Comparison of ENCODE assay signal across 8 mouse cellular contexts in the genomic region with DNA sequence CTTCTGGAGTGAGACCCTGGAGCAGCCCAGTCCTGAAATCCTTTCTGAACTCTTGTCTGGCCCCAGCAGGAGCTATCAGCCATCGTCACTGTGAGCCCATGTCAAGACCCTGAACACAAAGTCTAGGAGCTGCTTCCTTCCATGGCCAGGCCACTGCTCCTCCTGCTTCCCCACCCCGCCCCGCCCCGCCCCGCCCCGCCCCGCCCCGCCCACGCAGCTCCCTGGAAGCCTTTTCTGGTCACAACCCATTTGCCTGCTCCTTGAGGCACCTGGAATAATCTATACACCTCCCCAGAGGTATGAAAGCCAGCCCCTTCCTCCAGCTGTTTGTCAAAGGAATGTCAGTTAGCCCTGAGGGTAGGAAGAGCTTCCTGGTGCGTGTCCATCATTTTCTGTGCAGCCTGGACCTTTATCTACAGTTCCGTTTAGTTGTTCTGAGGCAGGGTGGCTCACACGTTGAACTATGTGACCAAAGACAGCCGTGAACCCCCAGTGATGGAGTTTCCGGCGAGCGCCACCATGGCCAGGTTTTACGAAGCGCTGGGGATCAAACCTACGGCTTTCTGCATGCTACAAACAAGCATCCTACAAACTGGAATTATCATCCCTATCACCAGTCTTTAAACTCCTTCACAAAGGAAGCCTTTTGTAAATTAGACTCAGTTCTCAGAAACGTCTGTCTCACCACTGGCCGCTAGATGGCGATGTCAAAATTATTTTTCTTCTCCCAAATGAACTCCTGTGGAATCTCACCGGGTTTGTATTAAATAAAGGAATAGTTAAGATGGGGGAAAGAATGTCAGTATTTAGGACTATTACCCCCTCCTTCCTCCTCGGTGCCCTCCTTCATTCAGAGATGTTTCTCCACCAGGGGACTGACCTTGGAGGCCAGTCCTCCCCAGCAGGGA. TPM values are rescaled to one million over a fixed set of nuclear protein-coding genes. Genes with fewer than 3 reads are reported as not detected.
DNase-seq lines count a peak whose midpoint lies in the region; ATAC-seq and TF ChIP-seq lines count a peak whose summit lies in the region.
"Not testable (repeated sequence)": the region's sequence is repeated elsewhere in the genome, so short reads cannot be mapped to it uniquely, and the experiment has no call there.

No protein-coding gene starts in this region.

- H3K4me1 ChIP-seq in hindbrain, embryonic 15.5 days (replicated peaks); liver, embryonic 16.5 days (ENCODE audit: control insufficient read depth, low read depth, low read length); midbrain, embryonic 15.5 days; stomach, embryonic 15.5 days: not testable (repeated sequence)

- not testable (repeated sequence) for H3K27ac ChIP-seq in hindbrain, embryonic 15.5 days (replicated peaks); layer of hippocampus, adult 2 months; liver, embryonic 16.5 days (ENCODE audit: low read length); midbrain, embryonic 15.5 days; stomach, embryonic 15.5 days

- 13% methylated on average over 24 of the region's 24 CpGs for WGBS in hindbrain, embryonic 15.5 days
- WGBS in liver, embryonic 16.5 days (ENCODE audit: insufficient replicate concordance) = 3% methylated on average over 24 of the region's 24 CpGs
- WGBS in midbrain, embryonic 15.5 days = 11% methylated on average over 24 of the region's 24 CpGs
- 9% methylated on average over 24 of the region's 24 CpGs for WGBS in stomach, embryonic 15.5 days

- H3K36me3 ChIP-seq in hindbrain, embryonic 15.5 days; liver, embryonic 16.5 days (ENCODE audit: control insufficient read depth, insufficient read depth); midbrain, embryonic 15.5 days (replicated peaks); stomach, embryonic 15.5 days: not testable (repeated sequence)

- not testable (repeated sequence) for ATAC-seq in hindbrain, embryonic 15.5 days (ENCODE audit: low FRiP score, low read depth); liver, embryonic 16.5 days (ENCODE audit: low read depth); midbrain, embryonic 15.5 days (replicated peaks)
- peak; percentile 18; the same call in 1 of the 2 replicates for ATAC-seq in stomach, embryonic 15.5 days (ENCODE audit: insufficient read depth, low FRiP score, low read depth)

- H3K27me3 ChIP-seq in hindbrain, embryonic 15.5 days; liver, embryonic 16.5 days (ENCODE audit: control insufficient read depth, insufficient read depth, low read depth, low read length); midbrain, embryonic 15.5 days (replicated peaks); stomach, embryonic 15.5 days (replicated peaks): not testable (repeated sequence)

- not testable (repeated sequence) for H3K9me3 ChIP-seq in hindbrain, embryonic 15.5 days; liver, embryonic 16.5 days (replicated peaks; ENCODE audit: control insufficient read depth, low read length); midbrain, embryonic 15.5 days; stomach, embryonic 15.5 days

- H3K4me3 ChIP-seq in hindbrain, embryonic 15.5 days; layer of hippocampus, adult 2 months; liver, embryonic 16.5 days (ENCODE audit: low read depth, low read length); midbrain, embryonic 15.5 days: not testable (repeated sequence)
- peak overlapping the region; percentile 9; the same call in 1 of the 2 replicates for H3K4me3 ChIP-seq in stomach, embryonic 15.5 days (replicated peaks)

- TF ChIP-seq CTCF in layer of hippocampus, adult 2 months (conservative IDR thresholded peaks at IDR 0.05) = peak; percentile 79

- H3K9ac ChIP-seq in hindbrain, embryonic 15.5 days; liver, embryonic 16.5 days (ENCODE audit: low read depth, low read length); midbrain, embryonic 15.5 days; stomach, embryonic 15.5 days: not testable (repeated sequence)

- peak overlapping the region; percentile 41 for H3K4me2 ChIP-seq in hindbrain, embryonic 15.5 days
- H3K4me2 ChIP-seq in liver, embryonic 16.5 days (ENCODE audit: low read depth, low read length) = peak overlapping the region; percentile 3; the same call in 1 of the 2 replicates
- peak overlapping the region; percentile 28; the same call in 1 of the 2 replicates for H3K4me2 ChIP-seq in midbrain, embryonic 15.5 days
- peak overlapping the region; percentile 46 for H3K4me2 ChIP-seq in stomach, embryonic 15.5 days

- peak; percentile 11 for DNase-seq in Muller cell, postnatal 12 days (ENCODE audit: inconsistent ontology term)
- DNase-seq in embryo, embryonic 10.5 days (ENCODE audit: low spot score) = peak; percentile 77
- peak; percentile 57 for DNase-seq in forelimb bud, embryonic 11.5 days (ENCODE audit: low read depth, low spot score)
- peak; percentile 31 to 39 for DNase-seq in layer of hippocampus, adult 2 months (ENCODE audit: low spot score in 2 of 2)

RNA-seq across cellular contexts. Expression of a gene that starts 10.2 kb away (rescaled TPM):
- 16.4 and 16.7 TPM in 2 replicates for polyA plus RNA-seq in hindbrain, embryonic 15.5 days (2015; fragmentation: Nextera tagmentation; extraction: Ambion mirVana)
- total RNA-seq in layer of hippocampus, adult 2 months (2021) = 10 to 100 TPM in 1 of 2 experiments, 1 to 10 TPM in 1; 9.1 to 11.6 TPM
- polyA plus RNA-seq in liver, embryonic 16.5 days (2015; fragmentation: Nextera tagmentation; extraction: Ambion mirVana) = 8.7 and 10.2 TPM in 2 replicates
- 15.3 and 16.1 TPM in 2 replicates for polyA plus RNA-seq in midbrain, embryonic 15.5 days (2015; fragmentation: Nextera tagmentation; extraction: Ambion mirVana)
- polyA plus RNA-seq in stomach, embryonic 15.5 days (2015; fragmentation: Nextera tagmentation; extraction: Ambion mirVana) = 27.0 and 29.8 TPM in 2 replicates

Comparison
In these comparisons a context has a peak if more than half of its experiments do, and no peak if none do; other contexts are left out.
1. DNase-seq: peak in every context shown above with its lines; median percentile 77 in embryo, embryonic 10.5 days; 57 in forelimb bud, embryonic 11.5 days; 35 in layer of hippocampus, adult 2 months; 11 in Muller cell, postnatal 12 days.